Mouse (Mus musculus): Measurements from ENCODE around the gene Sun2. TPM values are rescaled to one million over a fixed set of nuclear protein-coding genes. Genes with fewer than 3 reads are reported as not detected.

Gene Sun2
- polyA plus RNA-seq, 1 experiment from 2014 or later: 7.8 TPM

GRCm38 (mm10) chr15:79690426-79691022 is 51.8 kb downstream of the Sun2 start, which contains the start of gene Gtpbp1:
Gtpbp1 (plus strand) TSS chr15:79690845.
- peak; percentile 99 for DNase-seq
- WGBS: under 1% methylated on average over 45 of the region's 45 CpGs
- Histone ChIP-seq H3K36me3 (ENCODE audit: control insufficient read depth, insufficient read depth, low read length) (0 out of 2 replicates have a peak, but pooled peaks cover 3% of the 10 kb centered on the region), H3K4me1 (ENCODE audit: control insufficient read depth, insufficient read depth, low read length) (peaks cover 38% of the 10 kb centered on the region), H3K4me2 (ENCODE audit: low read length) (peak within 1 kb of the TSS; percentile 94), H3K9me3 (ENCODE audit: control insufficient read depth, low read length) (no peaks in the 10 kb centered on the region), H3K9ac (replicated peaks; ENCODE audit: low read length) (peak within 1 kb of the TSS; percentile 77), H3K27me3 (ENCODE audit: control insufficient read depth, insufficient read depth, low read length) (no peaks in the 10 kb centered on the region), H3K4me3 (replicated peaks; ENCODE audit: low read depth, low read length) (peak within 1 kb of the TSS; percentile 87), H3K27ac (replicated peaks; ENCODE audit: low read depth, low read length) (peak within 1 kb of the TSS; percentile 84)
- ATAC-seq (ENCODE audit: low FRiP score, low TSS enrichment): peak; percentile 96

GRCm38 (mm10) chr15:79689662-79690425 is 52.5 kb downstream of the Sun2 start:
- Histone ChIP-seq H3K9me3 (ENCODE audit: control insufficient read depth, low read length) (no peaks in the 10 kb centered on the region), H3K36me3 (ENCODE audit: control insufficient read depth, insufficient read depth, low read length) (no peaks in the 10 kb centered on the region), H3K27ac (replicated peaks; ENCODE audit: low read depth, low read length) (peak overlapping the region; percentile 60; the same call in 1 of the 2 replicates), H3K27me3 (ENCODE audit: control insufficient read depth, insufficient read depth, low read length) (no peaks in the 10 kb centered on the region), H3K4me1 (ENCODE audit: control insufficient read depth, insufficient read depth, low read length) (peaks cover 45% of the 10 kb centered on the region), H3K9ac (replicated peaks; ENCODE audit: low read length) (no peak overlapping the region), H3K4me2 (ENCODE audit: low read length) (peak overlapping the region; percentile 65), H3K4me3 (replicated peaks; ENCODE audit: low read depth, low read length) (peak overlapping the region; percentile 31)
- 16% methylated on average over 24 of the region's 24 CpGs for WGBS
- ATAC-seq (ENCODE audit: low FRiP score, low TSS enrichment) (no peak), DNase-seq (no peak)

- peak overlapping the region; percentile 86 for H3K4me2 ChIP-seq (ENCODE audit: low read length)
- no peaks in the 10 kb centered on the region for H3K36me3 ChIP-seq (ENCODE audit: control insufficient read depth, insufficient read depth, low read length)
- ATAC-seq (ENCODE audit: low FRiP score, low TSS enrichment): no peak
- WGBS: 3% methylated on average over 8 of the region's 8 CpGs
- peaks cover 56% of the 10 kb centered on the region for H3K4me1 ChIP-seq (ENCODE audit: control insufficient read depth, insufficient read depth, low read length)
- no peak for DNase-seq
- H3K27ac ChIP-seq (replicated peaks; ENCODE audit: low read depth, low read length): peak overlapping the region; percentile 93
- H3K4me3 ChIP-seq (replicated peaks; ENCODE audit: low read depth, low read length): peak overlapping the region; percentile 88
- H3K9me3 ChIP-seq (ENCODE audit: control insufficient read depth, low read length): no peaks in the 10 kb centered on the region
- no peaks in the 10 kb centered on the region for H3K27me3 ChIP-seq (ENCODE audit: control insufficient read depth, insufficient read depth, low read length)
- H3K9ac ChIP-seq (replicated peaks; ENCODE audit: low read length): peak overlapping the region; percentile 90
Observed at GRCm38 (mm10) chr15:79688268-79688956, 53.9 kb downstream of the Sun2 start.

GRCm38 (mm10) chr15:79687646-79688267 is 54.6 kb downstream of the Sun2 start, which contains the start of gene Josd1:
Josd1 (minus strand) TSS chr15:79687919.
- no peaks in the 10 kb centered on the region for H3K9me3 ChIP-seq (ENCODE audit: control insufficient read depth, low read length)
- H3K4me3 ChIP-seq (replicated peaks; ENCODE audit: low read depth, low read length): peak within 1 kb of the TSS; percentile 88
- no peaks in the 10 kb centered on the region for H3K36me3 ChIP-seq (ENCODE audit: control insufficient read depth, insufficient read depth, low read length)
- ATAC-seq (ENCODE audit: low FRiP score, low TSS enrichment) (peak; percentile 69; the same call in 1 of the 2 replicates), DNase-seq (peak; percentile 96)
- peak within 1 kb of the TSS; percentile 86 for H3K4me2 ChIP-seq (ENCODE audit: low read length)
- H3K27me3 ChIP-seq (ENCODE audit: control insufficient read depth, insufficient read depth, low read length): no peaks in the 10 kb centered on the region
- H3K4me1 ChIP-seq (ENCODE audit: control insufficient read depth, insufficient read depth, low read length): peaks cover 56% of the 10 kb centered on the region
- H3K9ac ChIP-seq (replicated peaks; ENCODE audit: low read length): peak within 1 kb of the TSS; percentile 90
- under 1% methylated on average over 72 of the region's 72 CpGs for WGBS
- H3K27ac ChIP-seq (replicated peaks; ENCODE audit: low read depth, low read length): peak within 1 kb of the TSS; percentile 93

GRCm38 (mm10) chr15:79687175-79687574 is 55.2 kb downstream of the Sun2 start:
- 0% methylated on average over 30 of the region's 33 CpGs for WGBS
- DNase-seq: no peak
- peak overlapping the region; percentile 86 for H3K4me2 ChIP-seq (ENCODE audit: low read length)
- no peaks in the 10 kb centered on the region for H3K36me3 ChIP-seq (ENCODE audit: control insufficient read depth, insufficient read depth, low read length)
- H3K27ac ChIP-seq (replicated peaks; ENCODE audit: low read depth, low read length): peak overlapping the region; percentile 93
- H3K4me1 ChIP-seq (ENCODE audit: control insufficient read depth, insufficient read depth, low read length): peaks cover 55% of the 10 kb centered on the region
- peak overlapping the region; percentile 88 for H3K4me3 ChIP-seq (replicated peaks; ENCODE audit: low read depth, low read length)
- no peaks in the 10 kb centered on the region for H3K27me3 ChIP-seq (ENCODE audit: control insufficient read depth, insufficient read depth, low read length)
- no peak for ATAC-seq (ENCODE audit: low FRiP score, low TSS enrichment)
- H3K9ac ChIP-seq (replicated peaks; ENCODE audit: low read length): peak overlapping the region; percentile 90
- no peaks in the 10 kb centered on the region for H3K9me3 ChIP-seq (ENCODE audit: control insufficient read depth, low read length)

- H3K27me3 ChIP-seq (ENCODE audit: control insufficient read depth, insufficient read depth, low read length): no peaks in the 10 kb centered on the region
- H3K36me3 ChIP-seq (ENCODE audit: control insufficient read depth, insufficient read depth, low read length): no peaks in the 10 kb centered on the region
- WGBS: 21% methylated on average over 15 of the region's 15 CpGs
- DNase-seq (no peak), ATAC-seq (ENCODE audit: low FRiP score, low TSS enrichment) (no peak)
- H3K4me1 ChIP-seq (ENCODE audit: control insufficient read depth, insufficient read depth, low read length): peaks cover 48% of the 10 kb centered on the region
- H3K4me2 ChIP-seq (ENCODE audit: low read length): peak overlapping the region; percentile 86
- peak overlapping the region; percentile 88 for H3K4me3 ChIP-seq (replicated peaks; ENCODE audit: low read depth, low read length)
- H3K27ac ChIP-seq (replicated peaks; ENCODE audit: low read depth, low read length): no peak overlapping the region
- no peaks in the 10 kb centered on the region for H3K9me3 ChIP-seq (ENCODE audit: control insufficient read depth, low read length)
- H3K9ac ChIP-seq (replicated peaks; ENCODE audit: low read length): peak overlapping the region; percentile 90
Observed at GRCm38 (mm10) chr15:79686046-79686869, 56.1 kb downstream of the Sun2 start.

- Histone ChIP-seq H3K4me2 (ENCODE audit: low read length) (peak overlapping the region; percentile 86), H3K9ac (replicated peaks; ENCODE audit: low read length) (peak overlapping the region; percentile 90), H3K27me3 (ENCODE audit: control insufficient read depth, insufficient read depth, low read length) (no peaks in the 10 kb centered on the region), H3K27ac (replicated peaks; ENCODE audit: low read depth, low read length) (no peak overlapping the region), H3K4me3 (replicated peaks; ENCODE audit: low read depth, low read length) (peak overlapping the region; percentile 88), H3K4me1 (ENCODE audit: control insufficient read depth, insufficient read depth, low read length) (peaks cover 48% of the 10 kb centered on the region), H3K9me3 (ENCODE audit: control insufficient read depth, low read length) (no peaks in the 10 kb centered on the region), H3K36me3 (ENCODE audit: control insufficient read depth, insufficient read depth, low read length) (no peaks in the 10 kb centered on the region)
- WGBS: 57% methylated on average over 6 of the region's 6 CpGs
- no peak for DNase-seq
- no peak for ATAC-seq (ENCODE audit: low FRiP score, low TSS enrichment)
Observed at GRCm38 (mm10) chr15:79685141-79685641, 57.1 kb downstream of the Sun2 start.
